Mouse (Mus musculus) T-helper 1 cell (primary cell): ENCODE results near the gene Gm11639.

ENCODE experiments used
- in situ Hi-C: fragments of 300-600 bp; cut with MboI, MseI; formaldehyde crosslinking; loops from one replicate; pipeline ENCODE4 v1.15.1; 2025; ENCODE audit warnings: high pct_unique_total_duplicates

Gene Gm11639

GRCm38 (mm10) chr11:104693235-104693634 is 7.7 kb downstream of the Gm11639 start:
- in situ Hi-C loops, result no loop called here

GRCm38 (mm10) chr11:104704097-104704496 is 18.6 kb downstream of the Gm11639 start:
- in situ Hi-C loops, result no loop called here

DNA sequence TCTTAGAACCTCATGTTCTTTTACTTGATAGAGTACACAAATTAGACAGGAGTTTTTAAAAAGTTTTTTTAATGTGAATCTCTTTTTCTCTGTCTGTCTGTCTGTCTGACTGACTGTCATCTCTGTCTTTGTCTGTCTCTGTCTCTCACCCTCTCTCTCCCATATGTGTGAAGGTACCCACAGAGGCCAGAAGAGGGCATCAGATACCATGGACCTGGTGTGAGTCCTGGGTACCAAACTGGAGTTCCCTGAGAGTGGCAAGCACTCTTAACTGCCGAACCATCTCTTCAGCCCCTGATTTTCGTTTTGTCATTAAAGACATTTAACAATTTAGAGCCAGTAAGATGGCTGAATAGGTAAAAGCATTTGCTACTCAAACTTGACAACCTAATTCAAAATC is 21.6 kb downstream of the Gm11639 start:
- in situ Hi-C loops, result no loop called here

DNA sequence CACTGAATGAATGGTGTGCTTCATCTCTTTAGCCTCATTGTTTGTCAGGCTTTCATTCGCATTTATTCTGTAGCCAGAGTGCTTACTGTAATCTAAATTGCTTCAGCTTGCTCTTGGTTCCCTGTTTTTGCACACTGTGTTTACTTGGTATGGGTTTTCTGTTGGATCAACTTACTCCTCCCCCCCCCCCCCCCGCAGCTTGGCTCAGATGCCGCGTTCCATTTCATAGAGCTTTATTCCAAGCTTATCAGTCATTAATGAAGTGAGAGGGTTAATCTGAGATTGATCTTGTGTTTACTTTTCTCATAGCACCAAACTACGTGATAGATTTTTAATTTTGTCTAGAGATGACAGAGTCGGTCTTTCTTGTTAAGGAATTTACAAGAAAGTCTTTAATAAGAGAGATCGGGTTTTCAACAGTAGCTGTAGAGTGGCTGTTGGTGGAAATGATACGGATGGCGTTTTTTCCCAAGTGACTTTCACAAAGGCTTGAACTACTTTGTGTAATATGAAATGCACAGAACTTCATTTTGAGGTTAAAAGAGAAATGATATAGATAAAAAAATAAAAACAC is 59.6 kb downstream of the Gm11639 start:
- in situ Hi-C loops, result no loop called here

DNA sequence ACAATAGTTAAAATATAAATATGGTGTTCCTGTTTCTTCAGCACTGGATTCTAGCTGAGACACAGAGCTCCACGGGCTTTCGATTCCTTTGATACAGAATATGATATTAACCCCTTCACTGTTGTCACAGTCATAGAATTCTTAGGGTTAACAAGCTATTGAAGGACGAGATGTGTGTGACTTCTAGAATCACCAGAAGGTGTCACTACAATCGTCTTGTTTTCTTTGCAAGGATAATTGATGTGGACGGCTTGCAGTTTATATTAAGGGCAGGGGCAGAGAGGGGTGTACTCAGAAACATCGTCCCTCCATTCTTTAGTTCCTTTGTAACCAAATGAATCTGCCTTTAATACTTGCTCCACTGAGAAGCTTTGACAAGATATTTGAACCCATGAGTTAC is 80.3 kb downstream of the Gm11639 start:
- in situ Hi-C loops, result no loop called here

GRCm38 (mm10) chr11:104767068-104767467 is 81.6 kb downstream of the Gm11639 start:
- in situ Hi-C loops, result no loop called here

DNA sequence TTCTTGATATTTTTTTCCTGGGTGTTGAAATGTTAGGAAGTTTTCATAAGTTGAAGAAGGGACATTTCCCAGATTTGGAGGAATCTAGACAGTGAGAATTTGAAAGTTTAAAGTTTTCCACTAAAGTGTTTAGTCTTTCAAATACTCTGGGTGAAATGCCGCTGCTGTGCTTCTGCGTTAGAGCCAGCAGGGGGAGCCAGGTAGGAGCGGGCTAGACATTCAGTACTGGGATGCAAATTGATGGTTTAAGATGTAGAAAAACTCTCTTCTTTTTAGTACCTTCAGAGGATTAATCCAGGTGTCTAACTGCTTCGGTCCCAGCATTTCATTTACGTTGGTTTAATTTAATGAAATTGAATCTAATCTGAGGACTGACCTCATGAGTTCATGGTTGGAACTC is 82.6 kb downstream of the Gm11639 start:
- in situ Hi-C loops, result no loop called here

DNA sequence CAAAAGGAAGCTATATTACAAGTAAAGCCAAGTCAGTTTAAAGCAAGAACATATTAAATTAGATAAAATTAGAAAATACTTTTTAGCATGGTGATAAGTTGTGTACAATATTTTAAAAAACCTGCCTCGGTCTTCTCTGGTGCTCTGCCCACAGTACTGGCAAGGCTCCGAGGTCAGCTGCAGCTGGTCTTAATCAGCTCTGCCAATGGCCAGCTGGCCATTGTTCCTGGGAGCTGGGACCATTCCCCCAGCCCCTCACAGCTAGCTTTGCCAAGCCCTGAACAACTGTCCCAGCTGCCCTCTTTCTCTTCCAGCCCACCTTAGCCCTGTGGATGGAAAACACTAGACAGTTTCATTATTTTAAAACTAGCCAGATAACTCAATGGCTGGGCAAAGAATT is 93.3 kb downstream of the Gm11639 start:
- in situ Hi-C loops, result no loop called here

DNA sequence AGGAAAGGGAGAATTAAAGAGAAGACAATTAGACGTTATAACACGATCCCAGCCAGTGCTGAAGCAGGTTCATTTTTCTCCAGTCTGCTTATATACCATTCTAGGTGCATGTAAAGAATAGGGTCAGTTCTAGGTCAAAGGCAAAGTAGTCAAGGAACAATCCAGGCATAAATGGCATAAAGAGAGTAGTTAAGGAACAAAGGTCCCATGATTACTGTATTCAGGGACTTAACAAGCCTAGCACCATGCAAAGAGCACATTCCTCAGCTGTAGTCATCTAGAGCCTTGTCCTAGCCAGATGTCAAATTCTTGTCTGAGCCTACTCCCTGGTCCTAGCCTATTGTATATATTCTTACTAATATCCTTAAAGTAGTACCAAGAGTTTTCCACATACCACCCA is 259.2 kb downstream of the Gm11639 start:
- in situ Hi-C loops, result no loop called here

- in situ Hi-C loops, result no loop called here
Measured at GRCm38 (mm10) chr11:104952349-104952748, 266.8 kb downstream of the Gm11639 start.

DNA sequence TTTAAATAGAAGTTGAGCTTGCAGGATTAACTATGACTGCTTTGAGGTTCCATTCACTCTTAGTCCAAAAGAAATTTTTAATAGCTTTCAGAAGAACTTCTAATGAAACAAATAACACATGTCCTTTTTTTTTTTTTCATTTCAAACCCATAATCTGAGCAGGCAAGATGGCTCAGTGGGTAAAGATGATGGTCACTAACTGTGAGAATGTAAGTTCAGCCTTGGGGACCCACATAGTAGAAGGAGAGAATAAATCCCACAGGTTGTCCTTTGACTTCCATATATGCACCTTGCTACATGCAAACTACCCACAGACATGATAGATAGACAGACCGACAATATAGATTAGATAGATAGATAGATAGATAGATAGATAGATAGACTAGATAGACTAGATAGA is 282.4 kb downstream of the Gm11639 start:
- in situ Hi-C loops, result no loop called here

DNA sequence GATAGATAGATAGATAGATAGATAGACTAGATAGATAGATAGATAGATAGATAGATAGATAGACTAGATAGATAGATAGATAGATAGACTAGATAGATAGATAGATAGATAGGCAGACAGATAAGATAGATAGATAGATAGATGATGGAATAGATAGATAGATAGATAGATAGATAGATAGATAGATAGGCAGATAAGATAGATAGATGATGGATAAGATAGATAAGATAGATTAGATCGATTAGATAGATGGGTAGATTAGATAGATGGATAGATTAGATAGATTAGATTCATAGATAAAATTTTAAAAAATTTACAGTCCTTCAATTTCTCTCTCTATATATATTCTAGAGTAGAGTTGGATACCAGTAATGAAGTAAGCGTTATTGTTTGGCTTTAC is 282.9 kb downstream of the Gm11639 start:
- in situ Hi-C loops, result no loop called here

DNA sequence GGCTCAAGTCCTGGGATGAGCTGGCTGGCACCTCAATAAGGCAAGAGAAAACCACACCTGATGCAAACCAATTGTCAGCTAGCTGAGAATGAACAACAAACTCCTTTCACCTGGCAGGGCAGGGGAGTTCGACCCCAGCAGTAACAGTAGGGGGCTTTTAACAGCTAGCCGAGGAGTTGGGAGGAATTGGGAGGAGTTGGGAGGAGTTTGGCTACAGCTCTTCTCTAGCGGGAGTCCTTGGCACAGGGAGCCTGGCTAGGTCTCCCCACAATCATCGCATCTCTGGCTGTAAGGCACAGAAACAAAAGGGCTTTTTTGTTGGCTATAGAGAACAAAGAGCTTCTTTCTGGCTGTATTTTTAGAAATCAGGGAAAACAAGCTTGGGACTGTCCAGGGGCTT is 285.8 kb downstream of the Gm11639 start:
- in situ Hi-C loops, result loop anchor here (10.0 kb wide), 1 partner anchor 477 kb away; no protein-coding TSS in a partner anchor

DNA sequence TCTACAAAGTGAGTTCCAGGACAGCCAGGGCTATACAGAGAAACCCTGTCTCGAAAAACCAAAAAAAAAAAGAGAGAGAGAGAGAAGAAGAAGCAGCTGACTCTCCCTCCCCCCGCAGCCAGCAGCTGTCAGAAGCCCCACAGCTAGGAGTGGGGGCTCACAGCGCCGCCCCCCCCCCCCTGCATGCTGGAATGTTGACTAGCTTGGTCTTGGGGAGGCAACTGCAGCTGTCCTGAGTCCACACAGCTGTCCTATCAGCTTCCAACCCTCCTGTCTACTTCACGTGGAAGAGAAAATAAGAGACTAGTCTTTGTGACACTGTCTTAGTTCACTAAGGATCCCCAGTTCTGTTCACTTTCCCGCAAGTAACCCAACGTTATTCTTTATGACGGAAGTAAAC is 287.0 kb downstream of the Gm11639 start:
- in situ Hi-C loops, result loop anchor here (10.0 kb wide), 1 partner anchor 478 kb away; no protein-coding TSS in a partner anchor

DNA sequence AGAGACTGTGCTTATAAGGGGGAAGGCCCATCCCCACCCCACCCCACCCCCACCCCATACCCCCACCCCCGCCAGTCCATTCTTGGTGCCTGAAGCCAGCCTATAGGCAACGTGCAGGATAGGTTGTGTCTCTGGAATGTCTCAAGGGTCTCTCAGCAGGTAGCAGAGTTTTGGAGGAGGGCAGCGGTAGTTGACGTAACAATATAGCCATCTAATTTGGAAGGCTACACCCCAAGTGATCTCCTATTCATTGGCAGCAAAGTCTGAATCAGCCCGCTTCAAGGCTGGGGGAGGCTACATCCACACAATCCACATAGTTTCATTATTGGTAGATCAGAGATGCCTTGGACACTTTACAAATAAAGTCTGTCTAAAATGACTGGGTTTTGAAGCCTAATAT is 292.5 kb downstream of the Gm11639 start:
- in situ Hi-C loops, result loop anchor here (10.0 kb wide), 1 partner anchor 483 kb away; no protein-coding TSS in a partner anchor

GRCm38 (mm10) chr11:104981342-104982055 is 296.0 kb downstream of the Gm11639 start:
- in situ Hi-C loops, result no loop called here

GRCm38 (mm10) chr11:105009232-105009631 is 323.7 kb downstream of the Gm11639 start:
- in situ Hi-C loops, result no loop called here

- in situ Hi-C loops, result no loop called here
Measured at GRCm38 (mm10) chr11:105021071-105021470, 335.6 kb downstream of the Gm11639 start.

DNA sequence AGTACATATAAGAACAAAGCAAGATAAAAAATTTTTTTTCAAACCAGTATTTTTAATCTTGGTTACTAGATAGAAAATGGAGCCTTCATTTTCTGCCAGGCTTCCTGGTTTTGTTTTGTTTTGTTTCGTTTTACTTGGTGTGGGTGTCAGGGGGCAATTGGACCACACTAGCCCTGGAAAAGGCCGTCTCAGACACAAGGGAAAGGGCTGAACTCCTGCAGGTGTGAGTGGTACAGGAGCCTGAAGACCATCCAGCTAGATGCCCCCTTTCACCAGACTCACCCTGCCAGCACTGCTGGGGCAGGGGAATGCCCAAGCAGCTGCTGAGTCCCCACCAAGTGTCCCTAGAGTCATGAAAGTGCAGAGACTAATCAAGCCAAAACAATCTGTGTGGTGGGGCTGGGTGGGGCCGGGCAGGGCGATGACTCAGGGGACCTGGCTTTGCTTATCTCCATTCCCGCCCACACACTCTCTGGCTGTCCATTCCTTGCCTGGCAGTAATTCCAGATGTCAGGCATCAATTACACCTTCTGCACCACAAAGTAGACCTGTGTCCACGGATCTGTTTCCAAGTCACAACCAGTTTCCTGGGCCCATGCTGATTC is 343.3 kb downstream of the Gm11639 start:
- in situ Hi-C loops, result no loop called here

DNA sequence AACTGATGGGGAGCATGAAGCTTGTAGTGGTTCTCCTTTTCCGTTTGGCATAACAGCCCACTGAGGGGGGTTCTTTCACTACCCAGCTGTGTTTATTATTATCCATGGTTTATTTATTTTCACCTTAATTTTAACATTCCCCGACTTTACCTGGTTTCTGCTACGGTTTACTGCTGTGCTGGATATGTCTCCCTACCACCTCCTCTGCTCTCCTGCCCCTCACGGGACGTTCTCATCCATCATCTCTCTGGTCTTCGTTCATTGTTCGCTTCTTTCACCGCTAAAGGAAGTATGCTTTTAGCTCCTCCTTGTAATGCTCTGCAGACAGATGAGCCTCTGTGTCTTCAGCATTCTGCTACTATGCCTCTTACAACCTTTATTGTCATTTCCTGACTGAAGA is 344.0 kb downstream of the Gm11639 start:
- in situ Hi-C loops, result no loop called here

DNA sequence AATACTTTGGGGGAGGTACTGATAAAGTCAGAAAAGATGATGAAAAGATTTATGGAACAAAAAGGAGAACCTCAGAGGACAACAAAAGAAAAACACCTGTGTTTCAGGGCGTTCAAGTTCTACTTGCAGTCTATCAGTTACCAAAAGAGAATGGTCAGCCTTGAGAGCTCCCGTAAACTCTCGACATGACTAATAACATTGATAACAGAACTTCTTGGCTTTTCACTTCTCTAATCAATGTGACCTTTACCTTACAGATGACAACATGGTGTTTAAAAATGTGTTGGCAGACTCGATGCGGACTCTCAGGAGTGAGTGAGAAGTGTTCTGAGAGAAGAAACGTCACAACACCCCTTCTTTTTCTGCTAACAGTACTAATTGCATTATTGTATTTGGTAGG is 344.7 kb downstream of the Gm11639 start:
- in situ Hi-C loops, result no loop called here

DNA sequence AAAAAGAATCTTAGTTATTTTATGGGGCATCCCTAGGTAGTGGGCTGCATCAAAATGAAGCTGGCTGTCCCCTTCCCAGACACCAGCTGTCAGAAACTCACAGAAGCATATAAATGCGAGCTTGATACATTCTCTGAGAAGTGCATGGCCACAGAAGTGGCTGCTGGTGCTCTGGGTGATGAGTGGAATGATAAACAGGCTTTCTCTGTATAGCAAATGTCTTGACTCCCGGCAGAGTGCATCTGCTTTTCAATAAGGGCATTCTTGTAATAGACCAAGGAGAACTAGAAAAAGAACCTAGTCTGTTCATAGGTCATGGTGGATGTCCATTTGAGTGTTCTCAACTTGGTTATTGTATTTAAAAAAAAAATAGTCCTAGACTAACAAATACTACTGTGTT is 345.6 kb downstream of the Gm11639 start:
- in situ Hi-C loops, result no loop called here

DNA sequence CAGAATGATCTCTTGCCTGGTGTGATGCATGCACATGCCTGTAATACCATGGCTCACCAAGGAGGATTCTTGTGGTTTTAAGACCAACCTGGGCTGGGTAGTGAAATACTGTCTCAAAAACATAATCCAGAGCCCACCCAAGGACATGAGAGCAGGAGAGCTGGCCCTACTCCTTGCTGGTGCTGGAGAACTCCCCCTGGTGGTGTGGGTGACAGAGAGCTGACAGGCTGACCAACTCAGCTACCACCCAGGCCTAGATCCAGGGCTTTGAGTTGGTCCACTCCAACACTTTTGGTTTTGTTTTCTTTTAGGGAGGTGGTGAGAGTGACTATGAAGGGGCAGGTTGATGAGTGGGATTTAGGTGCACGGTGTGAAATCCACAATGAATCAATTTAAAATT is 349.6 kb downstream of the Gm11639 start:
- in situ Hi-C loops, result no loop called here
